Mouse (Mus musculus) E14TG2a.4 (cell line): ENCODE measurements around the gene Macrod1.
"Not testable (repeated sequence)": the region's sequence is repeated elsewhere in the genome, so short reads cannot be mapped to it uniquely, and the experiment has no call there.

ENCODE experiments used
- H3K27me3 ChIP-seq: 2 replicates; pipeline ENCODE4 v1.6.1; 2014; ENCODE audit warnings: low read length, control low read depth; ENCODE audit not compliant: insufficient read depth
- H3K36me3 ChIP-seq: 2 replicates; pipeline ENCODE4 v1.6.1; 2014; ENCODE audit warnings: low read length, control low read depth; ENCODE audit not compliant: insufficient read depth
- H3K4me1 ChIP-seq: replicated peaks from 2 replicates; pipeline ENCODE4 v1.6.1; 2014; ENCODE audit warnings: low read depth, low read length, control low read depth
- H3K4me3 ChIP-seq: replicated peaks from 2 replicates; pipeline ENCODE4 v1.5.1; 2014; ENCODE audit warnings: mild to moderate bottlenecking, low read length
- H3K9me3 ChIP-seq: 2 replicates; pipeline ENCODE4 v1.6.1; 2014; ENCODE audit warnings: low read length, control low read depth
- CTCF ChIP-seq: conservative IDR thresholded peaks from 2 replicates; pipeline ENCODE4 v1.5.1; 2014; ENCODE audit warnings: low read length
- NANOG ChIP-seq: IDR thresholded peaks from 2 replicates; pipeline ENCODE4 v1.6.1; 2014; ENCODE audit warnings: borderline replicate concordance, low read length, mixed read lengths
- POU5F1 ChIP-seq: IDR thresholded peaks from 2 replicates; pipeline ENCODE4 v1.6.1; 2014; ENCODE audit warnings: low read length, borderline replicate concordance

Gene Macrod1

DNA sequence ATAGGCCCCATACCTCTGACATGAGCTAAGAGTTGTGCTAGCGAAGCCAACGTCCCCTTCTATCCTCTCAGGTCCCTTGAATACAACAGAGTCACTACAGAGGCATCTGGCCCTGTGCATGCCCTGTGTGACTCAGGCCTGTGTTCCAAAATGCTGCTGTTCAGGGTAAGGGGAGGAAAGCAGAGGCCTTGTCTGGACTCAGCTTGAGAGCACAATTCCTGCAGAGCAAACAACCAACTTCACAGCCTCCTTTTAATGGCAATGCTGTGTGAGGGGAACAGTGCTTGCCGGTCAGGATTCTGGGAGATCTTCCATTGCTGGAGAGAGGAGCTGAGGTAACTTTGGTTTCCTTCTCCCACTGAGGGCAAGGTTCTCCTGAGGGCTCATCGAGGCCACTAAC is 12.3 kb upstream of the Macrod1 start:
- H3K36me3 ChIP-seq, result no peaks in the 10 kb centered on the region
- TF ChIP-seq CTCF (no peak), NANOG (no peak), POU5F1 (no peak)
- no peak overlapping the region for H3K4me3 ChIP-seq
- no peaks in the 10 kb centered on the region for H3K9me3 ChIP-seq
- H3K4me1 ChIP-seq, result peaks cover 36% of the 10 kb centered on the region
- no peaks in the 10 kb centered on the region for H3K27me3 ChIP-seq

DNA sequence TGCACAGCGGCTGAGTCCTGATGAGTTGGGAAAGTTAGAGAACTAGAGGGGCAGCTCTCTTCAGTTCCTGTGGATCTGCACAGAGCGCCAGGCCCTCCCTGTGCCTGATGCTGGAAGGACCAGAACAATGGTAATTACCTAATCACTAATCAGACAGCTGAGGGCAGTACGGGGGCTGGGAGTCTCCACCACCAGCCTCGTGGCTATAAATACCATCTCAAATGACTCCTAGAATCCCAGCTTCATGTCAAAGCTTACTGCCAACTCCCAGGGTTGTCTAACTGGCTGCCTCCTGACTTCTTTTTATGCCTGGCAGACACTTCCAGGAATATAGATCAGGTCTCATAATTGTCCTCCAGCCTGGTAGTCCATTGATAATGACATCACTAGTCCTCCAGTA is 11.9 kb upstream of the Macrod1 start:
- H3K9me3 ChIP-seq, result no peaks in the 10 kb centered on the region
- H3K36me3 ChIP-seq, result no peaks in the 10 kb centered on the region
- H3K4me1 ChIP-seq, result peaks cover 36% of the 10 kb centered on the region
- H3K27me3 ChIP-seq, result no peaks in the 10 kb centered on the region
- no peak overlapping the region for H3K4me3 ChIP-seq
- TF ChIP-seq NANOG (no peak), POU5F1 (no peak), CTCF (no peak)

DNA sequence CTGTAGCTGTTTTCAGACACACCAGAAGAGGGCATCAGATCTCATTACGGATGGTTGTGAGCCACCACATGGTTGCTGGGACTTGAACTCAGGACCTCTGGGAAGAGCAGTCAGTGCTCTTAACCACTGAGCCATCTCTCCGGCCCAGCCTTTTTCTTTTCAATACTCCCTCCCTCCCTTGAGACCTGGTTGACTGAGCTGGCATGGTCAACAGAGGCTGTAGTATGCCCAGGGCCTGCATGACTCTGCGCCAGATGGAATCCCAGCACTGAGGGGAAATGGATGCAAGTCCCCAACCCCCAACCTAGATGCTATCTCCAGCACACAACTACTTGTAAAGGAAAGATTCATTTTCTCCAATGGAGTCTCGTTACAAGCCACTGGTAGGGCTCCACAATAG is 3.2 kb upstream of the Macrod1 start:
- not testable (repeated sequence) for H3K36me3 ChIP-seq, H3K4me3 ChIP-seq, H3K9me3 ChIP-seq
- peaks cover 10% of the 10 kb centered on the region; the same call in 1 of the 2 replicates for H3K27me3 ChIP-seq
- peaks cover 65% of the 10 kb centered on the region for H3K4me1 ChIP-seq

DNA sequence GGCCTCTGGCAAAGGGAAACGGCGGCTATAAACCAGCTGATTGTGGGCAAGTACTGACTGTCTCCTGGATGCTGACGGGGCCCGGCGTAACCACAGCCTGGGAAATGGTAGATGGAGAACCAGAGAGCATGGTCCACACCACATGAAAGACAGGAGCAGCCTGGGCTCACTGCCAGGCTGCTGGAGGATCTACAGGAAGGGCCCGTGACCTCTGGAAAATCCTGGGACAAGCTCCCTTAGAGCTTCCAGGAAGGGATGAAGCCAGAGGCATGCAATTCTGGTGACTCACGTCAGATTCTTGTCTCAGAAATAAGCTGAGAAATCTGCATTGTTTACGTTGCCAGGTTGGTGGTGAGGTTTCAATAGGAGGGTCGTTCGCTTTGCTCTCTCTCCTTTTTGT is 1.8 kb upstream of the Macrod1 start:
- Histone ChIP-seq H3K9me3 (no peaks in the 10 kb centered on the region), H3K4me3 (peak overlapping the region; percentile 45), H3K4me1 (peaks cover 69% of the 10 kb centered on the region), H3K27me3 (peaks cover 10% of the 10 kb centered on the region; the same call in 1 of the 2 replicates), H3K36me3 (no peaks in the 10 kb centered on the region)
- TF ChIP-seq POU5F1, result no peak

DNA sequence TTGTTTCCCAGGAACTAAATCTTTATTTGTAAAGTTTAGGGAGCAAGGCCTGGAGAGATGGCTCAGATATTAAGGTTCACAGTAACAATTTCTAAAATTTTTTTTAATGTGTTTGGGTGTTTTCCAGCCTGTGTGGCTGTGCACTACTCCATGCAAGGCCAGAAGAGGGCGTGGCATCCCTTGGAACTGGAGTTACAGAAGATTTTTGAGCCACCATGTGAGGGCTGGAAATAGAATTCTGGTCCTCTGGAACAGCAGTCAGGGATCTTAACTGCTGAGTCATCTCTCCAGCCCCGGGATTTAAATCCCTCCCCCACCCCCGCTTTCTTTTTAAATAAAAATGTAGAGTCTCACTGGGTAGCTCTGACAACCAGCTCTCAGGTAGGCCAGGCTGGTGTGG is 1.4 kb upstream of the Macrod1 start:
- Histone ChIP-seq H3K4me3 (0 out of 2 replicates have a peak overlapping the region, but pooled peaks have one; percentile 45), H3K36me3 (no peaks in the 10 kb centered on the region), H3K9me3 (no peaks in the 10 kb centered on the region), H3K4me1 (peaks cover 69% of the 10 kb centered on the region), H3K27me3 (peaks cover 10% of the 10 kb centered on the region; the same call in 1 of the 2 replicates)
- TF ChIP-seq NANOG, result no peak
- TF ChIP-seq CTCF, result no peak; the same call in 1 of the 2 replicates
- no peak for TF ChIP-seq POU5F1

DNA sequence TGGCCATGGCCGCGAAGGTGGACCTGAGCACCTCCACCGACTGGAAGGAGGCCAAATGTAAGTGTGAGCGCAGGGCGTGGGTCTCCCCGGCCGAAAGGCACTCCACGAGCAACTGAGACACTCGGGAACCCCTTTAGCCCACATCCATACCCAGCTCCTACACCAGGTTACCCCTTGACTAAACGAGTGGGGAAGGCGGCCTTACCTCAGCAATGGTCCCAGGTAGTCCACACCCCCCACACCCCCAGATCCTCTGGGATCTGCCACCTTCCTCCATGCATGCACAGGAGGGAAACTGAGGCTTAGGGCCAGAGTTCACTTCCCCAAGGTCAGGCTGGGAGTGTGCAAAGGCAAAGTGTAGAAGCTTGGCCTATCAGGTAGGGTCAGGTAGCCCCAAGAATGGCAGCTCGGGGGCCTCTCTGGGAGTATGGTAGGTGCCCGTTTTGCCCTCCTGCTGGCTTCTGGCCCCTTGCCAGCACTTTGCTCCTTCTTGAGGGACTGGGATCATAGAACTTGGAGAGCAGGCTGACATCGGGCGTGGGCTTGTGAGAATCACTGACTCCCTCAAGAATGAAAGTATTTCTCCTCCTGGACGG is 614 bp downstream of the Macrod1 start:
- Histone ChIP-seq H3K4me3 (peak overlapping the region; percentile 85), H3K4me1 (peaks cover 67% of the 10 kb centered on the region), H3K36me3 (0 out of 2 replicates have a peak, but pooled peaks cover 6% of the 10 kb centered on the region), H3K27me3 (peaks cover 10% of the 10 kb centered on the region; the same call in 1 of the 2 replicates), H3K9me3 (no peaks in the 10 kb centered on the region)
- no peak for TF ChIP-seq NANOG

DNA sequence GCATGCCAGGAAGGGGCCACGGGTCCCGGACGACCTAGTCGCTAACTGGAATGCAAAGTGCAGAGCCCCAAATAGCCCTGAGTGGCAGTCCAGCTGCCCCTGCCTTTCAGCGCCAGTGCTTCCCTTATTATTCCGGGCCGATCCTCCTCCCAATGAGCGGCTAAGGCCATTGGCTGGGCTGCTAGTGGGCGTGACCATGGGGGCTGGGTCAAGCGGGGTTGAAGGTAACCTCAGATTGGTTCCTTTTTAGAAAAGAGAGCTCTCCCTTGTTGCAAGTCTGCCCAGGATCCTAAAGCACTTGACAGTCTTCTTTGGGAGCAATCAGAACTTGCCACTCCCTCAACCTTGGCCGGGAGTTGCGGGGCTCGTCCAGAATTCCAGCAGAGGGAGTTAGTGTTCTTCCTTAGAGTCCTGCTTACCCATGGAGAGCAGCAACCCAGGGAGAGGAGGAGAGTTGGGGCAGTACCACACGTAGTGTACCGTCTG is 1.2 kb downstream of the Macrod1 start:
- Histone ChIP-seq H3K36me3 (0 out of 2 replicates have a peak, but pooled peaks cover 6% of the 10 kb centered on the region), H3K4me1 (peaks cover 67% of the 10 kb centered on the region), H3K9me3 (no peaks in the 10 kb centered on the region), H3K4me3 (peak overlapping the region; percentile 85), H3K27me3 (peaks cover 10% of the 10 kb centered on the region; the same call in 1 of the 2 replicates)
- peak; percentile 30 for TF ChIP-seq CTCF
- no peak for TF ChIP-seq POU5F1
- TF ChIP-seq NANOG, result peak; percentile 33; the same call in 1 of the 2 replicates

DNA sequence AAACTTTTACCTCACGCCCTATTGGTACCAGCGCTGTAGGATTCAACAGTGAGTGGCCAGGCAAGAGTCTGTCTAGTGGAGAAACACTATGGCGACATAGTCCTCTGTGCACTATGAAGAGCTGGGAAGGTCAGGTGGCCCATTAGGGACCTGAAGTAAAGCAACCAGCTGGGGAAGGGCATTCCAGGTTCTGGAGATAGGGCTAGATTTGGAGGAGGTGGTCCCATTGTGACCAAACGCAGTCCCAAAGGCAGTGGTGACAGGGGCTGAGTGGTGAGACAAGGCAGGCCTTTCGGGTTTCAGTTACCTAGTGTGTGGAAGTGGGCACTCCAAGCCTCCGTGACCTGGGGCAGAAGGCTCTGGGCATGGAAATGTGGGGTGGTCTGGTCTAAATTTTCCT is 1.9 kb downstream of the Macrod1 start:
- no peaks in the 10 kb centered on the region for H3K9me3 ChIP-seq
- 0 out of 2 replicates have a peak, but pooled peaks cover 6% of the 10 kb centered on the region for H3K36me3 ChIP-seq
- H3K27me3 ChIP-seq, result peaks cover 10% of the 10 kb centered on the region; the same call in 1 of the 2 replicates
- TF ChIP-seq CTCF, result no peak
- TF ChIP-seq NANOG, result no peak
- no peak for TF ChIP-seq POU5F1
- peaks cover 71% of the 10 kb centered on the region for H3K4me1 ChIP-seq
- peak overlapping the region; percentile 85 for H3K4me3 ChIP-seq

DNA sequence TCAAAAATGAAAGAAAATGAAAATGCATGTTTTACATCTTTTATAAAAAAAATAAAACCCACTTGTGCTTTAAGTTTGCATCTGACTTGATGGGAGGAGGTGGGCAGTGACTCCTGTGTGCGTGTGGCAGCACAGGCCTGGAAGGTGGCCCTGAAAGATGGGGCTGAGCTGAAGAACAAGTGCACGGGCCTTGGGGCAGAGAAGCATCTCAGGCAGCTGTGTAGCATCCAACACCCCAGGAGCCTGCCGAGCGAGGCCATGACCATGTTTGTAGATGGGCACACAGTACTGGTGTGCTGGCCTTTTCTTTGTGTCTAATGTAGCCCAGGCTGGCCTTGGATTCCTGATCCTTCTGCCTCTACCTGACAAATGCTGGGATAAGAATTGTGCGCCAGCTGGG is 5.5 kb downstream of the Macrod1 start:
- peaks cover 67% of the 10 kb centered on the region for H3K4me1 ChIP-seq
- 0 out of 2 replicates have a peak, but pooled peaks cover 6% of the 10 kb centered on the region for H3K36me3 ChIP-seq
- H3K9me3 ChIP-seq, result no peaks in the 10 kb centered on the region
- no peak for TF ChIP-seq NANOG
- TF ChIP-seq CTCF, result no peak
- TF ChIP-seq POU5F1, result no peak
- H3K27me3 ChIP-seq, result peaks cover 21% of the 10 kb centered on the region
- H3K4me3 ChIP-seq, result no peak overlapping the region
